Mouse (Mus musculus): ENCODE results near the gene Fadd. TPM values are rescaled to one million over a fixed set of nuclear protein-coding genes. Genes with fewer than 3 reads are reported as not detected.

Gene Fadd
- 15.2 and 16.0 TPM in 2 replicates for polyA plus RNA-seq (2012; rRNA removed)

DNA sequence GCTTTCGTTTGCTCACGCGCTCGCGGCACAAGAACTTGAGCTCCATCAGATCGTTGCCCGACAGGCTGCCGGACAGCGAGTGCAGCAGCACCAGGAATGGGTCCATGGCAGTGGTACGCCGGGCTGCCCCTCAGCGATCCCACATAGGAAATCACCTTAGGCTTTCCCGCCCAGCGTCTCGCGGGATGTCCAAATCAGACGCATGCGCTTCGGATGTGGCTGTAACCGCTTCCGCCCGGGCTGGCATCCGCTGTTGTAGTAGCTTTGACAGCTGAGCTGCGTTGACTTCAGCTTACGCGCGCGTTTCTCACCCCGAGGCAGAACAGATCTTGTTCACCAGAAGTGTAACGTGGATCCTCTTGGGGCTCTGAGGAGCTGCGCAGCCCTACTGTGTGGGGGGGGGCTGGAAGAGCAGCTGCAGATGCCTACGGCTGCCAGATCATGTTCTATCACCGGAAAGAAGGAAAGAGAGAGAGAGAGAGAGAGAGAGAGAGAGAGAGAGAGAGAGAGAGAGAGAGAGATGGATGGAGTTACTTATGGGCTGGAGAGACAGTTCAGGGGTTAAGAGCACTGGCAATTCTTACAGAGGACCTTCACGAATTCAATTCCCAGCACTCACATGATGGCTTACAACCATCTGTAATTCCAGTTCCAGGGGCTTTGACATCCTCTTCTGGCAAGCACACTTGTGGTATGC is at the start of gene Fadd:
Gene Fadd, minus strand, starts transcription at position 180 of the 697 bp plus-strand sequence.
- Histone ChIP-seq H3K27ac (ENCODE audit: insufficient read depth, low read depth, low read length) (peak within 1 kb of the TSS; percentile 96), H3K27me3 (replicated peaks; ENCODE audit: control insufficient read depth, insufficient read depth, low read length) (no peaks in the 10 kb centered on the region), H3K4me1 (ENCODE audit: control insufficient read depth, insufficient read depth, low read length) (peaks cover 12% of the 10 kb centered on the region), H3K4me3 (ENCODE audit: insufficient read depth, low read depth, low read length) (peak within 1 kb of the TSS; percentile 86), H3K36me3 (ENCODE audit: control insufficient read depth, insufficient read depth, low read length) (no peaks in the 10 kb centered on the region)
- under 1% methylated on average over 34 of the region's 34 CpGs for WGBS
- TF ChIP-seq CTCF (conservative IDR thresholded peaks at IDR 0.05; ENCODE audit: insufficient read depth, insufficient read length, low read depth, low read length) (no peak), POLR2A (IDR thresholded peaks at IDR 0.05; ENCODE audit: low read depth, low read length) (peak; percentile 47)
- peak; percentile 96 for DNase-seq

DNA sequence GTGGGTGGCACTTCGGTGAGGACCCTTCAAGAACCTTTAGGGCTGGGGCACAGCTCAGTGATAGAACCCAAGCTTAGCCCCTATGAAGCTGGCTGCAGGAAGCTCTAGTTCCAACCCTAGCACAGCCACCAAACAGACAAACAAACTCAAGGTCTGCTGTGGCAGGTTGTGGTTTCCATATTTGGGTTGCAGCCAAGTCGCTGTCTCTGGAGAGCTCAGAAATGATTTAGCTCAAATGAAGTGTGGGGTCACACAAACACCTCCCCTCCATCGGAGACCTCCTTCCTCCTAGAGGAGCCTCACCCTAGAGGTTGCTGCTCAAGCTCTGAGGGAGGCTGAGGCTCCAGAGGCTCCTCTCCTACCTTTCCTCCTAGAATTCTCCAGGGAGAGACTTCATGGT is 48.4 kb upstream of the Fadd start:
- Histone ChIP-seq H3K4me3 (ENCODE audit: insufficient read depth, low read depth, low read length) (no peak overlapping the region), H3K27me3 (replicated peaks; ENCODE audit: control insufficient read depth, insufficient read depth, low read length) (no peaks in the 10 kb centered on the region), H3K4me1 (ENCODE audit: control insufficient read depth, insufficient read depth, low read length) (no peaks in the 10 kb centered on the region), H3K27ac (ENCODE audit: insufficient read depth, low read depth, low read length) (no peak overlapping the region), H3K36me3 (ENCODE audit: control insufficient read depth, insufficient read depth, low read length) (no peaks in the 10 kb centered on the region)
- DNase-seq: no peak
- TF ChIP-seq POLR2A (IDR thresholded peaks at IDR 0.05; ENCODE audit: low read depth, low read length): no peak
- no peak for TF ChIP-seq CTCF (conservative IDR thresholded peaks at IDR 0.05; ENCODE audit: insufficient read depth, insufficient read length, low read depth, low read length)
- 69% methylated on average over 3 of the region's 3 CpGs for WGBS

DNA sequence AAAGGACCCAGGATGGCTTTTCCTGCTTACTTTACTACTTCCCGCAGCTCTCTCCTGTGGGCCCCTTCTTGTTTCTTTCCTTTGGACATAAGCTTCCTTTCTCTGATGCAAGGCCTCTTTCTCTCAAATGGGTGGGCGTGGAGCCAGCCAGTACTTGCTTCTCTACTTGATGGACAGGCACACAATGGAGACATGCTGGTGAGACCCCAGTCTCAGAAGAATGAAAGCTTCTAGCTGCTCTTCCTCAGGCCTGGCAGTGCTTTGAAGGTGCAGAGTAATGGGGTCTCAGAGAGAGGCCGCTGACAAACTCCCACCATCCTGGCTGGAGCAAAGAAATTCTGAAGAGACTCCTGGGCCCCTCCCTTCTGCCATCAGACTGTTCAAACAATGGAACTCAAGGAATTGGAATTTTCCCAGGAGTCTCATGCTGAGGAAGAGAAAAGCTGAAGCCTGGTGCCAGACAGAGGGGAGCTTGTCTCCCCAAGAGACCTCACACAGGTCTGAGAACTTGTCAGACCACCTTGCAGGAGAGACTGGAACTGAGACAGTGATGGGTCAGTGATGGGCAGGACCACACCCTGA is 46.2 kb upstream of the Fadd start:
- Histone ChIP-seq H3K4me3 (ENCODE audit: insufficient read depth, low read depth, low read length) (no peak overlapping the region), H3K4me1 (ENCODE audit: control insufficient read depth, insufficient read depth, low read length) (no peaks in the 10 kb centered on the region), H3K27me3 (replicated peaks; ENCODE audit: control insufficient read depth, insufficient read depth, low read length) (no peaks in the 10 kb centered on the region), H3K27ac (ENCODE audit: insufficient read depth, low read depth, low read length) (no peak overlapping the region), H3K36me3 (ENCODE audit: control insufficient read depth, insufficient read depth, low read length) (no peaks in the 10 kb centered on the region)
- DNase-seq: no peak
- TF ChIP-seq CTCF (conservative IDR thresholded peaks at IDR 0.05; ENCODE audit: insufficient read depth, insufficient read length, low read depth, low read length) (no peak), POLR2A (IDR thresholded peaks at IDR 0.05; ENCODE audit: low read depth, low read length) (no peak)
- 75% methylated on average over 3 of the region's 3 CpGs for WGBS

DNA sequence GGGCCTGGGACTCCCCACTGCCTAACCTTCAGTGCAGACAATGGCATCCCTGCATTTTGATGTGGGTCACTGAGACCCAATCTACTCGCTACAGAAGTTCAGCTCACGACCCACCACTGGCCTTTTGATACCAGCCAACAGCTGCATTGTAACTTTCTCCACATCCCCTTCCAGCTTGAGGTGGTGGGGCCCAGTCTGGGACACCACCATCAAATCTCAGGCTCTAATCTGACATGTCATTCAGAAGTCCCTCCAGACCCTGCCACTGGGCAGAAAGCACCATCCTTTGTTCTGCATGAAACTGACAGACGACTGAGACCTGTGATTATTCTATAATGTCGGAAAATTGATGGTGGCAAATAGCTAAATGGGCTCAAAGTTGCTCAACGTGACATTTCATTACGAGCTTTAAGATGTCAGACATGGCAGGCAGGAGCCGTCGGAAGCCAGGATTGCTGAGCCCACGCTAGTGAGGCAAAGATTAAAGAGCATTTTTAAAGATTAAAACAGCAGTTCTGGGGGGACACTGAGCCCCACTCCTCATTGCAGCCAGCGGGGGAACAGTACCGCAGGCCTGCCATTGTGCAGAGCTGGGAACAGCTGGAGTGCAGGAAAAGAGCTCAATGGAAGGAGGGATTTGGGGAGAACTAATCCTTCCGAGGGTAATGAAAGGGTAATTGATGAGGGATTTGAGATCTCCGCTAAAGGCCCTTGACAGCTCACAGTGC is 45.5 kb upstream of the Fadd start:
- Histone ChIP-seq H3K4me3 (ENCODE audit: insufficient read depth, low read depth, low read length) (no peak overlapping the region), H3K36me3 (ENCODE audit: control insufficient read depth, insufficient read depth, low read length) (no peaks in the 10 kb centered on the region), H3K4me1 (ENCODE audit: control insufficient read depth, insufficient read depth, low read length) (no peaks in the 10 kb centered on the region), H3K27ac (ENCODE audit: insufficient read depth, low read depth, low read length) (no peak overlapping the region), H3K27me3 (replicated peaks; ENCODE audit: control insufficient read depth, insufficient read depth, low read length) (no peaks in the 10 kb centered on the region)
- DNase-seq: no peak
- no peak for TF ChIP-seq POLR2A (IDR thresholded peaks at IDR 0.05; ENCODE audit: low read depth, low read length)
- TF ChIP-seq CTCF (conservative IDR thresholded peaks at IDR 0.05; ENCODE audit: insufficient read depth, insufficient read length, low read depth, low read length): no peak
- WGBS: 81% methylated on average over 13 of the region's 13 CpGs

GRCm38 (mm10) chr7:144626042-144626441 is 43.8 kb upstream of the Fadd start:
- 74% methylated on average over 2 of the region's 2 CpGs for WGBS
- Histone ChIP-seq H3K27ac (ENCODE audit: insufficient read depth, low read depth, low read length) (no peak overlapping the region), H3K4me1 (ENCODE audit: control insufficient read depth, insufficient read depth, low read length) (no peaks in the 10 kb centered on the region), H3K36me3 (ENCODE audit: control insufficient read depth, insufficient read depth, low read length) (no peaks in the 10 kb centered on the region), H3K27me3 (replicated peaks; ENCODE audit: control insufficient read depth, insufficient read depth, low read length) (no peaks in the 10 kb centered on the region), H3K4me3 (ENCODE audit: insufficient read depth, low read depth, low read length) (no peak overlapping the region)
- DNase-seq: no peak
- TF ChIP-seq CTCF (conservative IDR thresholded peaks at IDR 0.05; ENCODE audit: insufficient read depth, insufficient read length, low read depth, low read length) (no peak), POLR2A (IDR thresholded peaks at IDR 0.05; ENCODE audit: low read depth, low read length) (no peak)

- 71% methylated on average over 22 of the region's 22 CpGs for WGBS
- Histone ChIP-seq H3K36me3 (ENCODE audit: control insufficient read depth, insufficient read depth, low read length) (no peaks in the 10 kb centered on the region), H3K4me1 (ENCODE audit: control insufficient read depth, insufficient read depth, low read length) (no peaks in the 10 kb centered on the region), H3K27ac (ENCODE audit: insufficient read depth, low read depth, low read length) (no peak overlapping the region), H3K27me3 (replicated peaks; ENCODE audit: control insufficient read depth, insufficient read depth, low read length) (no peaks in the 10 kb centered on the region), H3K4me3 (ENCODE audit: insufficient read depth, low read depth, low read length) (no peak overlapping the region)
- no peak for TF ChIP-seq CTCF (conservative IDR thresholded peaks at IDR 0.05; ENCODE audit: insufficient read depth, insufficient read length, low read depth, low read length)
- TF ChIP-seq POLR2A (IDR thresholded peaks at IDR 0.05; ENCODE audit: low read depth, low read length): no peak
- no peak for DNase-seq
Measured at GRCm38 (mm10) chr7:144620721-144621681, 38.7 kb upstream of the Fadd start.
